In the genomic region with DNA sequence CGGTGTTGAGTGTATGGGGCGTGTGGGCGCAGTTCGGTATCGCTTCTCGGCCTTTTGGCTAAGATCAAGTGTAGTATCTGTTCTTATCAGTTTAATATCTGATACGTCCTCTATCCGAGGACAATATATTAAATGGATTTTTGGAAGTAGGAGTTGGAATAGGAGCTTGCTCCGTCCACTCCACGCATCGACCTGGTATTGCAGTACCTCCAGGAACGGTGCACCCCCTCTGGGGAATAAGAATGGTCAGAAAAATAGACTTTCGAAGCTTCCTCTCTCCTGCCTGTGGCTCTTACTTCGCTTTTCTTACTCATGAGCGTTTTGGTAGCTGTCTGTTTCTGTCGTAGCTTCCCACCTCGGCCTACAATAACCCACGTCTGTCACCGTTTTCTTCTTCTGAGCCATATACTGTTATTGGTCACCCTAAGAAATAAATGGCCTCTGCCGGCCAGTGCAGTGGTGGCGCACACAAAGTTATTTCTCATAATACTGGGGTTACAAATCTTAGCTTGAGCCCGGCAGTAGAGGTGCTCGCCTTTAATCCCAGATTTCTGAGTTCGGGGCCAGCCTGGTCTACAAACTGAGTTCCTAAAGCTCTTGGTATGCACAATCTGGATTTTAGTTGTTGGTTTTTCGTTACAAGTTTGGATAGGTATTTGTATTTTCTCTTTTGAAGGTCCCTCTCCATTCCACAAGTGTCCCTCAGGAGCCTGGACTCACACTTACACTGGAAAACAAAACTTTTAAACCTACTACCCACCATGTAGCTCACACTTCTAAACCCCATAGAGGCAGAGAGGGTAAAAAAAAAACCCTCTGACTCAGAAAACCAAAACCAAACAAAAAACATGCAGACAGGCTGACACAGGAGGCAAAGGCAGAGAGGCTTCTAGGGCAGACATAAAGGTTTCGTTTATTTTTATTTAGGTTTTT, we compare ENCODE assay signal across 8 mouse cellular contexts. TPM values are rescaled to one million over a fixed set of nuclear protein-coding genes. Genes with fewer than 3 reads are reported as not detected.
A peak's percentile ranks its signal among the peaks of the same experiment; 100 is the strongest.
DNase-seq lines count a peak whose midpoint lies in the region; ATAC-seq and TF ChIP-seq lines count a peak whose summit lies in the region.
"Not testable (repeated sequence)": the region's sequence is repeated elsewhere in the genome, so short reads cannot be mapped to it uniquely, and the experiment has no call there.
"Had no signal": no experiment of that assay in that cellular context is flagged by ENCODE, and none has a peak within 500 bp of the region (broad histone marks: within the 10 kb centered on the region; RNA-seq: fewer than 3 reads in every experiment).

No protein-coding gene starts in this region.

- peak overlapping the region; percentile 93 for H3K27ac ChIP-seq in gastrocnemius, adult 2 months

- intact Hi-C loops in gastrocnemius, adult 2 months (cut with DNase I); left cerebral cortex, postnatal 36 days (cut with DNase I): not testable (repeated sequence)

- peak; percentile 63 for ATAC-seq in megakaryocyte, adult 5-6 weeks (ENCODE audit: poor library complexity, severe bottlenecking)

- TF ChIP-seq CTCF in gastrocnemius, adult 2 months (IDR thresholded peaks at IDR 0.05), result not testable (repeated sequence)

- peak; percentile 37 to 71 for DNase-seq in adrenal gland, adult (ENCODE audit: inconsistent age in 2 of 2, low spot score in 1 of 2)
- peak; percentile 81 for DNase-seq in embryo, embryonic 10.5 days (ENCODE audit: low spot score)
- DNase-seq in gastrocnemius, adult 2 months, result not testable (repeated sequence)
- peak; percentile 76 for DNase-seq in induced T-regulatory cell, adult 2 months (ENCODE audit: low read depth)
- DNase-seq in left cerebral cortex, postnatal 36 days (ENCODE audit: low spot score in 2 of 2), result peak; percentile 8 to 26
- DNase-seq in retina, embryonic 14.5 days (ENCODE audit: low spot score), result peak; percentile 81

- peak overlapping the region; percentile 67 for H3K4me3 ChIP-seq in gastrocnemius, adult 2 months

RNA-seq across cellular contexts. Expression of gene Rdm1, which starts 15.0 kb away (rescaled TPM):
- total RNA-seq in gastrocnemius, adult 2 months (2021), result 10 to 100 TPM; 24.2 to 27.4 TPM
- total RNA-seq in left cerebral cortex, postnatal 36 days (2021), result 1 to 10 TPM; 6.0 to 6.5 TPM
- total RNA-seq in megakaryocyte, adult 5-6 weeks (2015), result 22.6 and 28.8 TPM in 2 replicates
- 18.1 and 23.1 TPM in 2 replicates for total RNA-seq in megakaryocyte, adult 5-6 weeks (2017)

RNA-seq across cellular contexts. Expression of gene Arl4d, which starts 23.4 kb away (rescaled TPM):
- total RNA-seq in gastrocnemius, adult 2 months (2021), result 10 to 100 TPM in 1 of 2 experiments, 1 to 10 TPM in 1; 6.7 to 13.1 TPM
- total RNA-seq in left cerebral cortex, postnatal 36 days (2021), result 10 to 100 TPM; 18.3 to 38.8 TPM
- total RNA-seq in megakaryocyte, adult 5-6 weeks (2015), result 1.7 and 2.3 TPM in 2 replicates
- 1.0 and 2.1 TPM in 2 replicates for total RNA-seq in megakaryocyte, adult 5-6 weeks (2017)

RNA-seq across cellular contexts. Expression of gene Gm11634, which starts 42.9 kb away (rescaled TPM):
- not detected for total RNA-seq in gastrocnemius, adult 2 months (2021)
- not detected for total RNA-seq in left cerebral cortex, postnatal 36 days (2021)
- total RNA-seq in megakaryocyte, adult 5-6 weeks (2015), result not detected in 2 replicates
- not detected in 2 replicates for total RNA-seq in megakaryocyte, adult 5-6 weeks (2017)
- total RNA-seq: gastrocnemius, adult 18-20 months had no signal

RNA-seq across cellular contexts. Expression of gene Tmem106a, which starts 59.9 kb away (rescaled TPM):
- total RNA-seq in gastrocnemius, adult 2 months (2021), result 1 to 10 TPM; 1.0 to 2.6 TPM
- total RNA-seq in left cerebral cortex, postnatal 36 days (2021), result 1 to 10 TPM; 1.2 to 1.6 TPM
- 35.3 and 35.7 TPM in 2 replicates for total RNA-seq in megakaryocyte, adult 5-6 weeks (2015)
- total RNA-seq in megakaryocyte, adult 5-6 weeks (2017), result 20.5 and 24.1 TPM in 2 replicates
